Mouse (Mus musculus) kidney, embryonic 15.5 days (tissue): ENCODE measurements at regions not wholly inside any gene's neighbourhood (a gene's known extent, or its start where the extent isn't known, plus 50 kb on each side); places are given as distances from the start of the nearest gene placed in this dataset.

ENCODE experiments used
- ATAC-seq: fragments of 200-750 bp; cut with Nextera tagmentation; replicated peaks from 2 replicates; pipeline ENCODE4 v1.8.0; 2017; ENCODE audit warnings: moderate TSS enrichment; ENCODE audit not compliant: low FRiP score
- H3K27ac ChIP-seq: fragments of 300-500 bp; sonication (generic); 2 replicates; pipeline ENCODE4 v1.5.1; 2015; ENCODE audit warnings: mild to moderate bottlenecking, inconsistent platforms
- H3K27me3 ChIP-seq: fragments of 300-500 bp; sonication (generic); 2 replicates; pipeline ENCODE4 v1.6.1; 2015; ENCODE audit warnings: inconsistent platforms
- H3K36me3 ChIP-seq: fragments of 300-500 bp; sonication (generic); 2 replicates; pipeline ENCODE4 v1.6.1; 2015; ENCODE audit warnings: inconsistent platforms
- H3K4me1 ChIP-seq: fragments of 300-500 bp; sonication (generic); 2 replicates; pipeline ENCODE4 v1.6.1; 2015; ENCODE audit warnings: inconsistent platforms
- H3K4me2 ChIP-seq: fragments of 300-500 bp; sonication (generic); 2 replicates; pipeline ENCODE4 v1.6.1; 2015; ENCODE audit warnings: moderate library complexity, mild to moderate bottlenecking, inconsistent platforms
- H3K4me3 ChIP-seq: fragments of 300-500 bp; sonication (generic); replicated peaks from 2 replicates; pipeline ENCODE4 v1.5.1; 2015; ENCODE audit warnings: mild to moderate bottlenecking, inconsistent platforms
- H3K9ac ChIP-seq: fragments of 300-500 bp; sonication (generic); 2 replicates; pipeline ENCODE4 v1.6.1; 2015; ENCODE audit warnings: mild to moderate bottlenecking, inconsistent platforms
- H3K9me3 ChIP-seq: fragments of 300-500 bp; sonication (generic); replicated peaks from 2 replicates; pipeline ENCODE4 v1.6.1; 2016; ENCODE audit warnings: inconsistent platforms
- WGBS: fragments of 180-500 bp; shearing (Covaris S2); methylation state at CpG from one replicate; pipeline ENCODE4 v1.1.7; 2015; ENCODE audit warnings: mixed read lengths; 5-methylcytosine and 5-hydroxymethylcytosine counted together

DNA sequence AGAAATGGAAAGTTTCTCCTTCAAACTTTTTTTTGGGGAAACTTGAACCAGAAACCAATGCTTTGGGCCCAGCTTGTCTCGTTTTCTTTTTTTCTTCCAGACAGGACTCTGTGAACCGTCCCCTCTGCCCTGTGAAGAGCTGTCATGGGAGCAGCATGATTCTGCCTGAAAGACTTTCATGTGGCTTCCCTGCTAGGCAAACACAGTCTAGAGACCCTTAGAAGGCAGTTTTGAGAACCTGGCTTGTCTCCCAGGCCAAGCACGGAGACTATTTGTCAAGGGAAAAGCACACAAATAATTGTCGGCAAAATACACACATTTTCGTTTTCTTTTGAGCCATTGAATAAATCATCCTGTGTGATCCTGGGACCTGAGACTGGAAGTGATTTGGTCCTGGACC is 228.7 kb downstream of the Opa1 start:
- H3K4me2 ChIP-seq, result no peak overlapping the region
- no peak overlapping the region for H3K27ac ChIP-seq
- no peaks in the 10 kb centered on the region for H3K36me3 ChIP-seq
- H3K4me3 ChIP-seq, result no peak overlapping the region
- WGBS, result 41% methylated on average over 5 of the region's 5 CpGs
- H3K27me3 ChIP-seq, result peaks cover 56% of the 10 kb centered on the region
- no peaks in the 10 kb centered on the region for H3K9me3 ChIP-seq
- H3K4me1 ChIP-seq, result peaks cover 5% of the 10 kb centered on the region; the same call in 1 of the 2 replicates
- H3K9ac ChIP-seq, result no peak overlapping the region
- no peak for ATAC-seq

DNA sequence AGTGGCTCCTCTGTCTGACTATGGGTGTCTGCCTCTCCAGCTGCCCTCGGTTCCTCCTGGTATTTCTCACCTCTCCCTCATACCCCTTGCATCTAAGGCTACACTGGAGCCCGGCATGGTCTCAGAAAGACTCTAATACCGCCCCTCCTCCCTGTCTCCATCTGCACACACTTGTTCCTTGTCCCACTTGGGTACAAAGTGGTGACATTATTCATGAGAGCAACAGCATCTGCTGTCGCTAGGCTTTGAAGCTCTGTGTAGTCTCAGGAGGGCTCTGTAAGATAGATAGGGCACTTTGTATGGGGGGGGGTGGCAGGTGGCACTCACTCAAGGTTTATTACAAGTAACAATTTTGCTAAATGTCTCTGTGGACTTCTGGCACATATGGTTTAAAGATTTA is 229.7 kb downstream of the Opa1 start:
- Histone ChIP-seq H3K4me3 (no peak overlapping the region), H3K9ac (no peak overlapping the region), H3K27me3 (peaks cover 56% of the 10 kb centered on the region), H3K4me2 (no peak overlapping the region), H3K36me3 (no peaks in the 10 kb centered on the region), H3K4me1 (peaks cover 15% of the 10 kb centered on the region), H3K27ac (no peak overlapping the region), H3K9me3 (no peaks in the 10 kb centered on the region)
- WGBS, result 72% methylated on average over 4 of the region's 4 CpGs
- ATAC-seq, result no peak

DNA sequence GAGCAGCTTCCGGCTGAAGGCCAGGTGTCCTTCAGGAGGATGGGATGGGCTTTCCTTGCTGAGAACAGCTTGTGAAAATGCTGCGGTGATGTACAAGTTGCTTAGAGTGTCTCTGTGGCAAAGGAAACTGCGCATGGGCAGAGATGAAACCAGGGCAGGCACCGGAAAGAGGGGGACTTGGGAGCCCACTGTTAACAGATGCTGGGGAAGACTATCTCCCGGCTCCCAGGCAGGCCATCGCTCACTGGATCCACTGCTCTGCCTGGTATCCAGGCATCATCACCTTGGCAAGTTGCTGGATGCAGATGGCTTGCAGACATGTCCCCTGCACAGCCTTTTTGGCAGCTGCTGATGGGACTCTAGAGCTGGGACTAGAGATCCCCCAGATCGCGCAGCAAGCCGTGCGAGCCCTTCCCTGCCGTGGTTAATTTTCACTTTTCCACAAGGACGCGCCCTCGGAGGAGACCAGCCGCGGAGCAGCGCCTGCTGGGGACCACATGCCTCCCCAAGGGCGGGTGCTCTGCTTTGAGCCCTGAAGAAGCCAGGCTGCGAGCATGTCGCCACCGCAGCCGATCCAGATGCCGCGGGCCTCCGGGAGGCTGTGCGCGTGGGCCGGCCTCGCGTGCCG is 234.4 kb downstream of the Opa1 start:
- H3K36me3 ChIP-seq, result no peaks in the 10 kb centered on the region

DNA sequence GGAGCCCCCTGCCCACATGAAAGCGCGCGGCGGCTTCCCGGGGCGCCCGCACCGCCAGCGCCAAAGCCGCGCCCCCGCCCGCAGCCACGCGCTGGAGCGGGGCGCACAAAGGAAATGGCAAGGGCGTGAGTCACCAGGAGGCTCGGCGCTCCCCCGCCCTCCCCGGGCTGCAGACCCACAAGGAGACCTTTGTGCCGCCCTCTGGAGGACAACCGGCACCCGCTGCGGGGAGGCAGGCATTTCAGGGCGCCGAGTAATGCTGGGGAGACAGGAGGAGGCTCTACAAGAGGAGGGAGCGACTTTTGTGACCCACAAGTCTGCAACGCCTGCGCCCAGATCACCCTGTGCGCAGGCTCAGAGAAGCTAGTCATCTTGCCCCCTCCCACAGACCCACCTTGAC is 234.9 kb downstream of the Opa1 start:
- Histone ChIP-seq H3K36me3 (no peaks in the 10 kb centered on the region), H3K9ac (peak overlapping the region; percentile 75), H3K9me3 (no peaks in the 10 kb centered on the region), H3K27ac (peak overlapping the region; percentile 88), H3K27me3 (peaks cover 46% of the 10 kb centered on the region), H3K4me3 (peak overlapping the region; percentile 58), H3K4me2 (peak overlapping the region; percentile 99), H3K4me1 (peaks cover 47% of the 10 kb centered on the region)
- peak; percentile 86 for ATAC-seq
- WGBS, result under 1% methylated on average over 32 of the region's 32 CpGs

More for the DNA sequence above, 234.4 kb downstream of the Opa1 start:
- ATAC-seq, result peak; percentile 45
- peak overlapping the region; percentile 58 for H3K4me3 ChIP-seq
- 3% methylated on average over 31 of the region's 31 CpGs for WGBS
- peak overlapping the region; percentile 88 for H3K27ac ChIP-seq
- peaks cover 51% of the 10 kb centered on the region for H3K27me3 ChIP-seq
- H3K9ac ChIP-seq, result peak overlapping the region; percentile 75
- no peaks in the 10 kb centered on the region for H3K9me3 ChIP-seq
- peaks cover 44% of the 10 kb centered on the region for H3K4me1 ChIP-seq
- H3K4me2 ChIP-seq, result peak overlapping the region; percentile 99

DNA sequence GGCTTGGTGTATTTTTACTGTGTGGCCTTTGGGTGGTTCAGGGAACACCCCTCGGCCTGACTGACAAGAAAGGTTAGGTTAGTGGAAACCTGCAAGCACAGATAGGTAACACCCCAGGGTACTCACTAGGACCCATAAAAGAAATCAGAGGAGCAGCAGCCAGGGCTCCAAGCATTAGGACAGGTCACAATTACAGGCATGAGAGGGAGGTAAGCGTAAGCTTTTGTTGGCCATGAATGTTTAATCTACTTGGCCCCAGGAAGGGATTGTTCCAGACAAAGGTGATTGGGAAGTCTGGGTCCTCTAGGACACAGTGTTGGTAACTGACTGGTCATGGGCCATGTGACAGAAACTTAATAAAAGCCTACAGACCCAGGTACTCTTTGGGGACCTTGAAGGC is 235.5 kb downstream of the Opa1 start:
- WGBS, result 63% methylated on average over 2 of the region's 2 CpGs
- no peaks in the 10 kb centered on the region for H3K9me3 ChIP-seq
- no peaks in the 10 kb centered on the region for H3K36me3 ChIP-seq
- peak overlapping the region; percentile 88 for H3K27ac ChIP-seq
- H3K27me3 ChIP-seq, result peaks cover 42% of the 10 kb centered on the region
- H3K4me2 ChIP-seq, result 0 out of 2 replicates have a peak overlapping the region, but pooled peaks have one; percentile 99
- no peak overlapping the region for H3K9ac ChIP-seq
- ATAC-seq, result no peak
- no peak overlapping the region for H3K4me3 ChIP-seq
- peaks cover 47% of the 10 kb centered on the region for H3K4me1 ChIP-seq

DNA sequence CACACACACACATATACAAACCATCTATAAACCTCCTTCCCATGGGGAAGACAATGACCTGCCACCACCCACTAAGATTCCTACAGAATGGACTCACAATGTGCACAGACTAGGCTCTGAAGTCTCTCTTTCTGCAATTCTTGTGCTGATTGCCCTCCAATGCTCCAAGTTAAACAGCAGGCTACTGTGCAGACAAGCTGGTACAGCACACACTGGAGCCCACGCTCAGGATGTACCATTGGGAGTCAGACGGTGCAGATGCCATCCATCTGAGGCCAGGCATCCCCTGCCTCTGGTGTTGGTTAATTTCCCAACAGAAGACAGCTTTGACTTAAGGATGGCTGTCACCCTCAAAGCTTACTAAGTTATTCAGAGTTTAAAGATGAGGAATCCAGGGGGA is 236.1 kb downstream of the Opa1 start:
- Histone ChIP-seq H3K9me3 (no peaks in the 10 kb centered on the region), H3K4me3 (no peak overlapping the region), H3K36me3 (no peaks in the 10 kb centered on the region), H3K27me3 (peaks cover 38% of the 10 kb centered on the region), H3K27ac (no peak overlapping the region), H3K4me2 (no peak overlapping the region), H3K9ac (no peak overlapping the region), H3K4me1 (peaks cover 48% of the 10 kb centered on the region)
- 78% methylated on average over 2 of the region's 2 CpGs for WGBS
- no peak for ATAC-seq

DNA sequence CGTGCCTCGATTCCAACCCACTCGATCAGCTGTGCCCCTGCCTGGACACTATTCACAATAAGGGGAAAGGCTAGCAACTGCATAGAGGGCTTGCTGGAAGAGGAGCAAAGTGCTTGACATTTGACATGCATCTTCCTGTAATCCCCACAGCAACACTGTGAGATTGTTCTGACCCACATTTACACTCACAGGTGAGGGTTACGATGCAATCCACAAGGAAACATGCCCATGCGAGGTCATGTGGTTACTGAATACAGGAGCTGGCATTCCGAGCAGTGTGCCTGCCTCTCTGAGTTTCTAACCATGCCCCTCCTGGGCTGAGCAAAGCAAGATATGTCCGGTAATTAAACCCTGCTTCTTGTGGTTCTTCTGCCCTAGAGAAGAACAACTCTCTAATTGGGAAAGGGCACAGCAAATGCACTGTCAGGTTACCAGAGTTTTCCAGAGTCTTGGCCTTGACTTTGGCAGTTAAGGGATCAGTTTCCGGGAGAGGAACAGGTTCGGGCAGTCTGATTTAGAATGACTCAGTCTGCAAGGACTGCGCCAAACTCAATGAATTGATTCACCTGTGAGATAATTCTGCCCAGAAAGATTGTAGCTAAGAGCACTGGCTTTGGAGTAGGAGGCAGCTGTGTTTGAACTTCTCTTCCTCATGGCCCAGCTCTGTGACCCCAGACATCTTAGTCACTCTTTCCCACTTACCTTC is 236.7 kb downstream of the Opa1 start:
- Histone ChIP-seq H3K27ac (peak overlapping the region; percentile 25; the same call in 1 of the 2 replicates), H3K4me2 (no peak overlapping the region), H3K9ac (no peak overlapping the region), H3K27me3 (peaks cover 39% of the 10 kb centered on the region), H3K4me3 (no peak overlapping the region), H3K9me3 (no peaks in the 10 kb centered on the region), H3K4me1 (peaks cover 54% of the 10 kb centered on the region), H3K36me3 (no peaks in the 10 kb centered on the region)
- 80% methylated on average over 10 of the region's 10 CpGs for WGBS
- ATAC-seq, result no peak

DNA sequence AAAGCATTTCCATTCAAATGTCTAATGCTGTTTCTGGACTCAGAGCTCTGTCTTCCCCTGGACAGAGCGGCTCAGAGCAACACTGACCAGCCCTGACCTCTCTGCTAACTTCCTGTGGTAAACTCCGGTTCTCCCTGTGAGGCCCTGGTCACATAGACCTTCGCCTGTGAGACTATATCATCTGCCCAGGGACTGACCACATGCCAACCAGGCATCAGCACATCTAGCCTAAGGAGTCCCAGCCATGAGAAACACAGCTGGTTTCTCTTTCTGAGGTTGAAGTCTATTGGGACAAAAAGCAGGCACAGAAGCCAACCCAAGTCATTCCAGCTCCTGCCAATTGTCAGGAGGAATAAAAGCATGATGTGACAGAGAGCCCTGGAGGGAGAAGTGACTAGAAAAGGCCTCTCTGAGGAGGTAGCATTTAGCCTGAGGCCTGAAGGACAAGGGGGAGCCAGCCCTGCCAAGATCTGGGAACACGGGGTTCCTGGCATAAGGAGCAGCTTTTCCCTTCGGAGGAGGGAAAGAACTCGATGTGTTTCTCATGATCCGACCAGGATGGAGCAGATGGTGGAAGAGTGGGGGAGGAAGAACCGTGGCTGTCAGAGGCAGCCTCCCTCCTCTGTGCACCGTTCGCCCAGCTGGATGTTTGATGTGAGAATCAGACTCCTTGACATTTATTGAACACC is 237.7 kb downstream of the Opa1 start:
- H3K4me1 ChIP-seq, result peaks cover 59% of the 10 kb centered on the region
- no peaks in the 10 kb centered on the region for H3K9me3 ChIP-seq
- ATAC-seq, result no peak
- no peak overlapping the region for H3K9ac ChIP-seq
- no peak overlapping the region for H3K4me2 ChIP-seq
- H3K27me3 ChIP-seq, result peaks cover 36% of the 10 kb centered on the region
- WGBS, result 44% methylated on average over 10 of the region's 10 CpGs
- H3K4me3 ChIP-seq, result no peak overlapping the region
- no peaks in the 10 kb centered on the region for H3K36me3 ChIP-seq
- peak overlapping the region; percentile 20; the same call in 1 of the 2 replicates for H3K27ac ChIP-seq

DNA sequence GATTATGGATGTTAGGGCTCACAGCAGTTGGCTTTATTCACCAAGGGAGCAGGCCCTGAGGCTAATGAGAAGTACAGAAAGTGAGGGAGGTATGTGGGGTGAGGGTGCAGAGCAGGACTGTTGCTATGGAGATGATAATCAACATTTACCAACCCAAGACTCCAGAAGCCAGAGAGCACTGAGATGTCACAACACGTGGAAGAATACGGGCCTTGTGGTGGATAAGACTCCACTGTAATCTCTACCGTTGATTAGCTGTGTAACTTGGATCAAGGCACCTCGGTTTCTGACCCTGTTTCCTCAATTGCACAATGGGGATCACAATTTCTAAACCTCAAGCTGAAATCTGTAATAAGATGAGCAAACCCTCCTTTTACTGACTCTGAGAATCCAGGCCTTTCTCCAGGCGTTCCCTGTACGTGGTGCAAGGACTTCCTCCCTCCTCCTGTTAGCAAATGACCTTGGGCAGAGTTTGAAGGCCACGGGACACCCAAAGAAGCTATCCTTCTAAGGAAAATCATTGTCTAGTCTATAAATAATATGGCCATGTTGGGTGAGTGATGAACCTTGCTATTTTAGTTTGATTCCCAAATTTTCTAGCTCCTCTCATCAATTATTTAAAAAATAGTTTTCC is 239.8 kb downstream of the Opa1 start:
- ATAC-seq, result no peak
- WGBS, result 74% methylated on average over 7 of the region's 7 CpGs

DNA sequence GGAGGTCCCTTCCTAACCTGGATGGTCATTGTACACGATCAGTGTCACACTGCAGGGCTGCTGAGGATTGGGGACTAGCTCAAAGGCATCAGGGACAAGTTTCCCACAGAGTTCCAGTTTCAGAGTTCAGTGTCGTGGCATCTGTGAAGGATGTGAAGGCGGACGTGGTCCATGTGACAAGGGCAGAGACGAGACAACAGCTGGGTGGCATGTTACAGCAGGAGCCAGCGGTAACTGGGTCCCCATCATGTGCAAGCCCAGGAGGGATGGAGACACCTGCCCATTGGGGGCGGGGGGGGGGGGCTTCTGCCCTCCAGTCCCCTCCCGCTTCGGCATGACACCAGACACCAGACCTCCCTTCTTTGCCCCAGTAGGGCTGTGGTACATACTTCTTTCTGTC is 241.6 kb downstream of the Opa1 start:
- 45% methylated on average over 9 of the region's 9 CpGs for WGBS
- Histone ChIP-seq H3K4me1 (peaks cover 32% of the 10 kb centered on the region), H3K9me3 (no peaks in the 10 kb centered on the region), H3K36me3 (no peaks in the 10 kb centered on the region), H3K4me3 (no peak overlapping the region), H3K27me3 (peaks cover 30% of the 10 kb centered on the region), H3K9ac (no peak overlapping the region), H3K4me2 (no peak overlapping the region), H3K27ac (no peak overlapping the region)
- ATAC-seq, result no peak

More for the DNA sequence above, 239.8 kb downstream of the Opa1 start:
- H3K9me3 ChIP-seq, result no peaks in the 10 kb centered on the region
- H3K4me3 ChIP-seq, result no peak overlapping the region
- peaks cover 40% of the 10 kb centered on the region for H3K27me3 ChIP-seq
- H3K27ac ChIP-seq, result no peak overlapping the region
- H3K36me3 ChIP-seq, result no peaks in the 10 kb centered on the region
- peaks cover 49% of the 10 kb centered on the region for H3K4me1 ChIP-seq
- no peak overlapping the region for H3K9ac ChIP-seq
- H3K4me2 ChIP-seq, result no peak overlapping the region

DNA sequence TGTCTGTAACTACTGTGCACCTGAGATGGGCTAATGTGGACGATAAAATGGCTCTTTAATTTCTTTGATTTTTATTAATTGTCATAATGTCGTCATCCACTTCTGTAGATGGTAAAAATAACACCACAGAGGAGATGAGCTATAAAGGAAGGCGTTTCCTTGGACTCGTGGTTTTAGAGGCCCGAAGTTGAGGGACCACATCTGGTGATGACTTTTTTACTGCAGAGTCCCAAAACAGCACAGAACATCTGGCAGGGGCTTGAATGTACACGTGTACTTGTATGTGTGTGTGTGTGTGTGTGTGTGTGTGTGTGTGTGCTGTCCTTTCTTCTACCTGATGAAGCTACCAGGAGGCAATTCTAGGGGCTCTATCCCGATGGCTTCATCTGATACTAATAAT is 242.1 kb upstream of the Hes1 start:
- H3K9me3 ChIP-seq, result no peaks in the 10 kb centered on the region
- no peak overlapping the region for H3K9ac ChIP-seq
- ATAC-seq, result no peak
- no peak overlapping the region for H3K4me3 ChIP-seq
- no peak overlapping the region for H3K4me2 ChIP-seq
- WGBS, result 39% methylated on average over 7 of the region's 7 CpGs
- peaks cover 28% of the 10 kb centered on the region for H3K4me1 ChIP-seq
- peaks cover 19% of the 10 kb centered on the region for H3K27me3 ChIP-seq
- no peak overlapping the region for H3K27ac ChIP-seq
- no peaks in the 10 kb centered on the region for H3K36me3 ChIP-seq
